Comparison of ENCODE assay signal across 16 mouse cellular contexts in genomic region chr9:71710776-71711175, GRCm38 (mm10).
DNase-seq lines count a peak whose midpoint lies in the region; ATAC-seq and TF ChIP-seq lines count a peak whose summit lies in the region.
"Had no signal": no experiment of that assay in that cellular context is flagged by ENCODE, and none has a peak within 500 bp of the region (broad histone marks: within the 10 kb centered on the region; RNA-seq: fewer than 3 reads in every experiment).

No protein-coding gene starts in this region.

- H3K27ac ChIP-seq in intestine, embryonic 15.5 days = no peak overlapping the region
- no peak overlapping the region for H3K27ac ChIP-seq in intestine, postnatal 0 days (ENCODE audit: low read depth, low read length)
- H3K27ac ChIP-seq in embryonic facial prominence, embryonic 10.5 days (replicated peaks) = peak overlapping the region; percentile 3; the same call in 1 of the 2 replicates
- H3K27ac ChIP-seq in limb, embryonic 10.5 days = 0 out of 2 replicates have a peak overlapping the region, but pooled peaks have one; percentile 6
- H3K27ac ChIP-seq in liver, postnatal 0 days (ENCODE audit: low read depth) = 0 out of 2 replicates have a peak overlapping the region, but pooled peaks have one; percentile 7
- H3K27ac ChIP-seq: embryonic facial prominence, embryonic 15.5 days; kidney, postnatal 0 days had no signal

- no peak for TF ChIP-seq EP300 in liver, postnatal 0 days (IDR thresholded peaks at IDR 0.05; ENCODE audit: low read depth)

- no peaks in the 10 kb centered on the region for H3K27me3 ChIP-seq in intestine, embryonic 15.5 days (replicated peaks)
- no peaks in the 10 kb centered on the region for H3K27me3 ChIP-seq in intestine, postnatal 0 days (replicated peaks; ENCODE audit: control insufficient read depth, insufficient read depth, low read length)
- H3K27me3 ChIP-seq in embryonic facial prominence, embryonic 10.5 days (replicated peaks; ENCODE audit: low read depth, poor library complexity, severe bottlenecking) = no peaks in the 10 kb centered on the region
- no peaks in the 10 kb centered on the region for H3K27me3 ChIP-seq in limb, embryonic 10.5 days (ENCODE audit: low read depth, poor library complexity, severe bottlenecking)
- no peaks in the 10 kb centered on the region for H3K27me3 ChIP-seq in liver, postnatal 0 days (ENCODE audit: insufficient read depth, low read length)
- H3K27me3 ChIP-seq: embryonic facial prominence, embryonic 15.5 days had no signal

- 71% methylated on average over 10 of the region's 10 CpGs for WGBS in intestine, embryonic 15.5 days
- 58% methylated on average over 10 of the region's 10 CpGs for WGBS in intestine, postnatal 0 days
- WGBS in embryonic facial prominence, embryonic 10.5 days = 77% methylated on average over 10 of the region's 10 CpGs
- 87% methylated on average over 10 of the region's 10 CpGs for WGBS in limb, embryonic 10.5 days
- 42% methylated on average over 10 of the region's 10 CpGs for WGBS in liver, postnatal 0 days (ENCODE audit: insufficient replicate concordance)

- no peak for TF ChIP-seq CTCF in intestine, postnatal 0 days (IDR thresholded peaks at IDR 0.05; ENCODE audit: low read depth)
- TF ChIP-seq CTCF in liver, postnatal 0 days (IDR thresholded peaks at IDR 0.05; ENCODE audit: low read depth) = no peak

- H3K4me1 ChIP-seq in intestine, embryonic 15.5 days (replicated peaks) = peaks cover 8% of the 10 kb centered on the region; the same call in 1 of the 2 replicates
- no peaks in the 10 kb centered on the region for H3K4me1 ChIP-seq in intestine, postnatal 0 days (replicated peaks; ENCODE audit: control insufficient read depth, insufficient read depth, low read length)
- peaks cover 9% of the 10 kb centered on the region for H3K4me1 ChIP-seq in embryonic facial prominence, embryonic 10.5 days
- peaks cover 8% of the 10 kb centered on the region for H3K4me1 ChIP-seq in limb, embryonic 10.5 days
- peaks cover 8% of the 10 kb centered on the region for H3K4me1 ChIP-seq in liver, postnatal 0 days (ENCODE audit: insufficient read depth)
- H3K4me1 ChIP-seq: embryonic facial prominence, embryonic 15.5 days had no signal

- DNase-seq in embryonic facial prominence, embryonic 10.5 days (ENCODE audit: low spot score) = no peak
- DNase-seq in limb, embryonic 10.5 days (ENCODE audit: low spot score) = no peak
- DNase-seq in liver, postnatal 0 days = peak; percentile 55
- DNase-seq in Muller cell, postnatal 12 days (ENCODE audit: inconsistent ontology term) = no peak
- DNase-seq: cerebellum, adult 9-10 months; layer of hippocampus, adult 9-11 months; lung, postnatal 4 days; midbrain, embryonic 14.5 days; right cerebral cortex, postnatal 25 days; thymus, adult 2 months had no signal

- no peaks in the 10 kb centered on the region for H3K9me3 ChIP-seq in intestine, embryonic 15.5 days
- H3K9me3 ChIP-seq in intestine, postnatal 0 days (ENCODE audit: control insufficient read depth) = no peaks in the 10 kb centered on the region
- H3K9me3 ChIP-seq in embryonic facial prominence, embryonic 10.5 days = no peaks in the 10 kb centered on the region
- H3K9me3 ChIP-seq in limb, embryonic 10.5 days (replicated peaks) = no peaks in the 10 kb centered on the region
- H3K9me3 ChIP-seq in liver, postnatal 0 days (ENCODE audit: low read length) = no peaks in the 10 kb centered on the region
- H3K9me3 ChIP-seq: embryonic facial prominence, embryonic 15.5 days had no signal

- H3K9ac ChIP-seq in intestine, embryonic 15.5 days = no peak overlapping the region
- H3K9ac ChIP-seq in intestine, postnatal 0 days (ENCODE audit: low read depth, low read length) = no peak overlapping the region
- H3K9ac ChIP-seq in liver, postnatal 0 days (replicated peaks) = no peak overlapping the region
- H3K9ac ChIP-seq: embryonic facial prominence, embryonic 15.5 days had no signal

- H3K4me3 ChIP-seq in intestine, embryonic 15.5 days (replicated peaks) = no peak overlapping the region
- no peak overlapping the region for H3K4me3 ChIP-seq in intestine, postnatal 0 days (ENCODE audit: low read depth, low read length)
- no peak overlapping the region for H3K4me3 ChIP-seq in embryonic facial prominence, embryonic 10.5 days
- H3K4me3 ChIP-seq in limb, embryonic 10.5 days = no peak overlapping the region
- no peak overlapping the region for H3K4me3 ChIP-seq in liver, postnatal 0 days (ENCODE audit: low read depth, low read length)
- H3K4me3 ChIP-seq: embryonic facial prominence, embryonic 15.5 days had no signal

- H3K4me2 ChIP-seq in intestine, embryonic 15.5 days (replicated peaks) = no peak overlapping the region
- H3K4me2 ChIP-seq in intestine, postnatal 0 days (replicated peaks; ENCODE audit: low read depth) = no peak overlapping the region
- no peak overlapping the region for H3K4me2 ChIP-seq in liver, postnatal 0 days (ENCODE audit: low read depth, low read length)
- H3K4me2 ChIP-seq: embryonic facial prominence, embryonic 15.5 days had no signal

- peak; percentile 17; the same call in 1 of the 2 replicates for ATAC-seq in intestine, embryonic 15.5 days
- no peak for ATAC-seq in intestine, postnatal 0 days
- peak; percentile 88 for ATAC-seq in liver, postnatal 0 days
- no peak for ATAC-seq in megakaryocyte-erythroid progenitor cell, adult 5-6 weeks (replicated peaks; ENCODE audit: low FRiP score, low TSS enrichment, poor library complexity, severe bottlenecking)
- ATAC-seq: forebrain, embryonic 14.5 days had no signal

- no peaks in the 10 kb centered on the region for H3K36me3 ChIP-seq in intestine, embryonic 15.5 days
- no peaks in the 10 kb centered on the region; the same call in 1 of the 2 replicates for H3K36me3 ChIP-seq in intestine, postnatal 0 days (ENCODE audit: control insufficient read depth, insufficient read depth)
- H3K36me3 ChIP-seq in embryonic facial prominence, embryonic 10.5 days (replicated peaks) = peaks cover 12% of the 10 kb centered on the region
- H3K36me3 ChIP-seq in limb, embryonic 10.5 days = no peaks in the 10 kb centered on the region
- no peaks in the 10 kb centered on the region for H3K36me3 ChIP-seq in liver, postnatal 0 days (replicated peaks; ENCODE audit: insufficient read depth, low read length)
- H3K36me3 ChIP-seq: embryonic facial prominence, embryonic 15.5 days had no signal

Comparison
In these comparisons a context has a peak if more than half of its experiments do, and no peak if none do; other contexts are left out.
1. ATAC-seq: peak in intestine, embryonic 15.5 days (single experiment) and liver, postnatal 0 days (single experiment); none in intestine, postnatal 0 days (single experiment) and megakaryocyte-erythroid progenitor cell, adult 5-6 weeks (single experiment).
2. H3K27ac ChIP-seq: peak in embryonic facial prominence, embryonic 10.5 days (single experiment), limb, embryonic 10.5 days (single experiment) and liver, postnatal 0 days (single experiment); none in intestine, embryonic 15.5 days (single experiment) and intestine, postnatal 0 days (single experiment).